Mouse (Mus musculus) ovary, postnatal 36 days (tissue): ENCODE data around the gene Skp1a.

Experiments used
- DNase-seq: peaks from one replicate; pipeline ENCODE4 v3.0.0; 2022; ENCODE audit warnings: low spot score, mixed read lengths

Gene Skp1a

GRCm38 (mm10) chr11:52253674-52254375, 22.0 kb downstream of the Skp1a start:
- DNase-seq = peak; percentile 68

GRCm38 (mm10) chr11:52255077-52255476, 23.3 kb downstream of the Skp1a start:
- no peak for DNase-seq

- DNase-seq = no peak
Observed at GRCm38 (mm10) chr11:52257376-52257775, 25.6 kb downstream of the Skp1a start.

GRCm38 (mm10) chr11:52258711-52259110, 26.9 kb downstream of the Skp1a start:
- DNase-seq = no peak

- no peak for DNase-seq
Observed at GRCm38 (mm10) chr11:52260878-52261277, 29.1 kb downstream of the Skp1a start.

- DNase-seq = peak; percentile 67
Observed at GRCm38 (mm10) chr11:52261937-52262336, 30.1 kb downstream of the Skp1a start.

- no peak for DNase-seq
Observed at GRCm38 (mm10) chr11:52262338-52262737, 30.5 kb downstream of the Skp1a start.

- DNase-seq = no peak
Observed at GRCm38 (mm10) chr11:52264871-52265270, 33.1 kb downstream of the Skp1a start.

GRCm38 (mm10) chr11:52265616-52266307, 34.0 kb downstream of the Skp1a start:
- no peak for DNase-seq

GRCm38 (mm10) chr11:52267271-52267670, 35.5 kb downstream of the Skp1a start:
- DNase-seq = no peak

- no peak for DNase-seq
Observed at GRCm38 (mm10) chr11:52268104-52268835, 36.5 kb downstream of the Skp1a start.

GRCm38 (mm10) chr11:52269841-52270240, 38.0 kb downstream of the Skp1a start:
- DNase-seq = no peak

- DNase-seq = no peak
Observed at GRCm38 (mm10) chr11:52271765-52272495, 40.1 kb downstream of the Skp1a start.

GRCm38 (mm10) chr11:52272619-52273018, 40.8 kb downstream of the Skp1a start:
- DNase-seq = no peak

- no peak for DNase-seq
Observed at GRCm38 (mm10) chr11:52273183-52273941, 41.6 kb downstream of the Skp1a start.

GRCm38 (mm10) chr11:52273942-52274330, 42.1 kb downstream of the Skp1a start:
- DNase-seq = no peak

GRCm38 (mm10) chr11:52274456-52275112, 42.8 kb downstream of the Skp1a start:
- DNase-seq = peak; percentile 47

GRCm38 (mm10) chr11:52275366-52275765, 43.6 kb downstream of the Skp1a start:
- DNase-seq = no peak

- peak; percentile 46 for DNase-seq
Observed at GRCm38 (mm10) chr11:52275774-52276555, 44.2 kb downstream of the Skp1a start.

GRCm38 (mm10) chr11:52276961-52277391, 45.2 kb downstream of the Skp1a start:
- no peak for DNase-seq
